Mouse (Mus musculus) embryonic fibroblast, embryonic 13.5 days (primary cell): ENCODE results near the gene Aldh4a1.

Source experiments
- CTCF ChIP-seq: IDR thresholded peaks from 2 replicates; pipeline ENCODE4 v1.5.1; 2011; ENCODE audit warnings: mild to moderate bottlenecking, control low read depth, low read length, moderate library complexity, borderline replicate concordance; ENCODE audit not compliant: insufficient read depth
- POLR2A ChIP-seq: IDR thresholded peaks from 2 replicates; pipeline ENCODE4 v1.6.1; 2011; ENCODE audit warnings: low read depth, mild to moderate bottlenecking, control low read depth, low read length, moderate library complexity

- TF ChIP-seq CTCF = no peak
- TF ChIP-seq POLR2A = no peak
These were observed 30.6 kb downstream of the Aldh4a1 start, which contains the start of gene Tas1r2 for GRCm38 (mm10) chr4:139653238-139653637.
